In genomic region chr1:83748974-83749373, GRCm38 (mm10) we compare ENCODE assay signal across 12 mouse cellular contexts.
DNase-seq lines count a peak whose midpoint lies in the region; ATAC-seq and TF ChIP-seq lines count a peak whose summit lies in the region.
"Had no signal": no experiment of that assay in that cellular context is flagged by ENCODE, and none has a peak within 500 bp of the region (broad histone marks: within the 10 kb centered on the region; RNA-seq: fewer than 3 reads in every experiment).

No protein-coding gene starts in this region.

- intact Hi-C loops in left cerebral cortex, adult 2 months (cut with DNase I), result loop anchor here (5.0 kb wide), 5 partner anchors 353 to 948 kb away; partner anchors contain the start of gene Dner

- TF ChIP-seq CTCF in forebrain, postnatal 0 days (IDR thresholded peaks at IDR 0.05; ENCODE audit: low read depth), result no peak
- TF ChIP-seq CTCF in left cerebral cortex, adult 2 months (IDR thresholded peaks at IDR 0.05), result no peak

- whole genome bisulfite sequencing in forebrain, postnatal 0 days, result 13% methylated on average over 4 of the region's 4 CpGs
- WGBS in midbrain, embryonic 12.5 days, result 22% methylated on average over 4 of the region's 4 CpGs
- WGBS in kidney, embryonic 14.5 days, result 88% methylated on average over 4 of the region's 4 CpGs

- H3K36me3 ChIP-seq in forebrain, postnatal 0 days (ENCODE audit: insufficient read depth), result no peaks in the 10 kb centered on the region
- no peaks in the 10 kb centered on the region for H3K36me3 ChIP-seq in midbrain, embryonic 12.5 days
- no peaks in the 10 kb centered on the region for H3K36me3 ChIP-seq in kidney, embryonic 14.5 days (ENCODE audit: control insufficient read depth, insufficient read depth, low read length)
- H3K36me3 ChIP-seq: embryonic facial prominence, embryonic 15.5 days had no signal

- DNase-seq in cerebellum, postnatal 10 days, result peak; percentile 57 to 67
- no peak for DNase-seq in cerebellum, adult 11 months
- DNase-seq in brain, adult 2 months (ENCODE audit: low read depth, low spot score), result peak; percentile 35
- DNase-seq in forebrain, postnatal 0 days, result peak; percentile 66
- no peak for DNase-seq in B cell, adult 2 months
- no peak for DNase-seq in left cerebral cortex, adult 2 months (ENCODE audit: extremely low spot score in 1 of 2, low spot score in 2 of 2)
- DNase-seq: adrenal gland, postnatal 36 days; cerebellum, adult 2 months; kidney, adult 18-20 months had no signal

- H3K27ac ChIP-seq in forebrain, postnatal 0 days (ENCODE audit: low read depth, low read length), result 0 out of 2 replicates have a peak overlapping the region, but pooled peaks have one; percentile 30
- peak overlapping the region; percentile 76 for H3K27ac ChIP-seq in midbrain, embryonic 12.5 days (replicated peaks)
- no peak overlapping the region for H3K27ac ChIP-seq in left cerebral cortex, adult 2 months
- no peak overlapping the region for H3K27ac ChIP-seq in kidney, embryonic 14.5 days (ENCODE audit: low read depth, low read length)
- H3K27ac ChIP-seq: embryonic facial prominence, embryonic 15.5 days had no signal

- H3K4me2 ChIP-seq in forebrain, postnatal 0 days (ENCODE audit: low read depth), result no peak overlapping the region
- H3K4me2 ChIP-seq in midbrain, embryonic 12.5 days (replicated peaks), result no peak overlapping the region
- no peak overlapping the region for H3K4me2 ChIP-seq in kidney, embryonic 14.5 days (replicated peaks; ENCODE audit: low read depth, low read length)
- H3K4me2 ChIP-seq: embryonic facial prominence, embryonic 15.5 days had no signal

- H3K9me3 ChIP-seq in forebrain, postnatal 0 days (ENCODE audit: low read length), result no peaks in the 10 kb centered on the region
- no peaks in the 10 kb centered on the region for H3K9me3 ChIP-seq in midbrain, embryonic 12.5 days
- no peaks in the 10 kb centered on the region for H3K9me3 ChIP-seq in kidney, embryonic 14.5 days (ENCODE audit: control insufficient read depth, low read length)
- H3K9me3 ChIP-seq: embryonic facial prominence, embryonic 15.5 days had no signal

- no peaks in the 10 kb centered on the region for H3K27me3 ChIP-seq in forebrain, postnatal 0 days (ENCODE audit: insufficient read depth, low read length)
- H3K27me3 ChIP-seq in midbrain, embryonic 12.5 days, result no peaks in the 10 kb centered on the region
- H3K27me3 ChIP-seq in kidney, embryonic 14.5 days (ENCODE audit: control insufficient read depth, insufficient read depth, low read length), result no peaks in the 10 kb centered on the region

- no peak overlapping the region for H3K4me3 ChIP-seq in forebrain, postnatal 0 days (ENCODE audit: low read depth, low read length)
- no peak overlapping the region for H3K4me3 ChIP-seq in midbrain, embryonic 12.5 days
- H3K4me3 ChIP-seq in left cerebral cortex, adult 2 months, result no peak overlapping the region
- H3K4me3 ChIP-seq in kidney, embryonic 14.5 days (ENCODE audit: low read length), result no peak overlapping the region
- H3K4me3 ChIP-seq: embryonic facial prominence, embryonic 15.5 days had no signal

- H3K4me1 ChIP-seq in forebrain, postnatal 0 days (ENCODE audit: insufficient read depth), result no peaks in the 10 kb centered on the region
- peaks cover 7% of the 10 kb centered on the region for H3K4me1 ChIP-seq in midbrain, embryonic 12.5 days
- H3K4me1 ChIP-seq in kidney, embryonic 14.5 days (ENCODE audit: control insufficient read depth, insufficient read depth, low read length), result no peaks in the 10 kb centered on the region
- H3K4me1 ChIP-seq: embryonic facial prominence, embryonic 15.5 days had no signal

- H3K9ac ChIP-seq in forebrain, postnatal 0 days, result no peak overlapping the region
- H3K9ac ChIP-seq in midbrain, embryonic 12.5 days (replicated peaks), result no peak overlapping the region
- H3K9ac ChIP-seq in kidney, embryonic 14.5 days (ENCODE audit: low read depth, low read length), result no peak overlapping the region
- H3K9ac ChIP-seq: embryonic facial prominence, embryonic 15.5 days had no signal

- ATAC-seq in forebrain, postnatal 0 days, result peak; percentile 55
- peak; percentile 82 for ATAC-seq in midbrain, embryonic 12.5 days (ENCODE audit: low FRiP score, low read depth)
- no peak for ATAC-seq in kidney, embryonic 14.5 days (ENCODE audit: low FRiP score, low TSS enrichment)

Comparison
In these comparisons a context has a peak if more than half of its experiments do, and no peak if none do; other contexts are left out.
1. DNase-seq: peak in cerebellum, postnatal 10 days (2 of 2), brain, adult 2 months (single experiment) and forebrain, postnatal 0 days (single experiment); none in cerebellum, adult 11 months (single experiment), B cell, adult 2 months (0 of 2) and left cerebral cortex, adult 2 months (0 of 2).
2. H3K27ac ChIP-seq: peak in forebrain, postnatal 0 days (single experiment) and midbrain, embryonic 12.5 days (single experiment); none in left cerebral cortex, adult 2 months (single experiment) and kidney, embryonic 14.5 days (single experiment).